Mouse (Mus musculus) heart, adult 9 months (tissue): ENCODE measurements at regions not wholly inside any gene's neighbourhood (a gene's known extent, or its start where the extent isn't known, plus 50 kb on each side); places are given as distances from the start of the nearest gene placed in this dataset.
A peak's percentile ranks its signal among the peaks of the same experiment; 100 is the strongest.

ENCODE experiments used
- DNase-seq, 2 experiments: peaks; one replicate each; pipeline ENCODE4 v3.0.0; 2022; ENCODE audit warnings: low spot score in 2 of 2

GRCm38 (mm10) chr13:26080302-26080701 is 689.7 kb downstream of the Hdgfl1 start:
- DNase-seq = no peak

GRCm38 (mm10) chr13:26079362-26079761 is 690.6 kb downstream of the Hdgfl1 start:
- no peak for DNase-seq

- DNase-seq = no peak
These were observed 708.6 kb downstream of the Hdgfl1 start for GRCm38 (mm10) chr13:26061322-26061721.

GRCm38 (mm10) chr13:26037699-26038098 is 732.3 kb downstream of the Hdgfl1 start:
- DNase-seq = no peak

- no peak for DNase-seq
These were observed 743.6 kb downstream of the Hdgfl1 start for GRCm38 (mm10) chr13:26026386-26026785.

GRCm38 (mm10) chr13:26024696-26025095 is 745.3 kb downstream of the Hdgfl1 start:
- DNase-seq = no peak

GRCm38 (mm10) chr13:26020491-26020890 is 749.5 kb downstream of the Hdgfl1 start:
- DNase-seq = no peak

- no peak for DNase-seq
These were observed 738.8 kb upstream of the Nrsn1 start for GRCm38 (mm10) chr13:26009131-26009530.

GRCm38 (mm10) chr13:26004768-26005560 is 734.7 kb upstream of the Nrsn1 start:
- DNase-seq = no peak

GRCm38 (mm10) chr13:25993526-25993925 is 723.2 kb upstream of the Nrsn1 start:
- no peak for DNase-seq

GRCm38 (mm10) chr13:25989067-25989756 is 718.9 kb upstream of the Nrsn1 start:
- DNase-seq = no peak

- DNase-seq = no peak
These were observed 714.2 kb upstream of the Nrsn1 start for GRCm38 (mm10) chr13:25984535-25984934.

- DNase-seq = no peak
These were observed 713.4 kb upstream of the Nrsn1 start for GRCm38 (mm10) chr13:25983659-25984058.

- DNase-seq = no peak
These were observed 708.3 kb upstream of the Nrsn1 start for GRCm38 (mm10) chr13:25978648-25979047.

GRCm38 (mm10) chr13:25958592-25958991 is 688.3 kb upstream of the Nrsn1 start:
- DNase-seq = no peak

- DNase-seq = no peak
These were observed 687.8 kb upstream of the Nrsn1 start for GRCm38 (mm10) chr13:25958153-25958466.

GRCm38 (mm10) chr13:25957451-25958152 is 687.3 kb upstream of the Nrsn1 start:
- no peak for DNase-seq

GRCm38 (mm10) chr13:25937631-25938030 is 667.3 kb upstream of the Nrsn1 start:
- no peak for DNase-seq

- no peak for DNase-seq
These were observed 663.5 kb upstream of the Nrsn1 start for GRCm38 (mm10) chr13:25933783-25934182.

- no peak for DNase-seq
These were observed 662.9 kb upstream of the Nrsn1 start for GRCm38 (mm10) chr13:25933246-25933645.

- DNase-seq = peak; percentile 33 to 38
These were observed 662.5 kb upstream of the Nrsn1 start for GRCm38 (mm10) chr13:25932810-25933209.

- DNase-seq = no peak
These were observed 662.1 kb upstream of the Nrsn1 start for GRCm38 (mm10) chr13:25932365-25932764.

- DNase-seq = no peak
These were observed 655.4 kb upstream of the Nrsn1 start for GRCm38 (mm10) chr13:25925685-25926084.
